Mouse (Mus musculus) limb, embryonic 15.5 days (tissue): Measurements from ENCODE around the gene Runx2. TPM values are rescaled to one million over a fixed set of nuclear protein-coding genes. Genes with fewer than 3 reads are reported as not detected.

ENCODE experiments used
- ATAC-seq: fragments of 200-750 bp; cut with Nextera tagmentation; 2 replicates; pipeline ENCODE4 v1.8.0; 2017; ENCODE audit warnings: low read depth, moderate TSS enrichment; ENCODE audit not compliant: insufficient number of reproducible peaks, low FRiP score, low TSS enrichment
- H3K27ac ChIP-seq: fragments of 300-500 bp; sonication (generic); 2 replicates; pipeline ENCODE4 v1.5.1; 2015; ENCODE audit warnings: moderate library complexity, mild to moderate bottlenecking, inconsistent platforms
- H3K27me3 ChIP-seq: fragments of 300-500 bp; sonication (generic); 2 replicates; pipeline ENCODE4 v1.6.1; 2015; ENCODE audit warnings: inconsistent platforms
- H3K36me3 ChIP-seq: fragments of 300-500 bp; sonication (generic); 2 replicates; pipeline ENCODE4 v1.6.1; 2015; ENCODE audit warnings: inconsistent platforms
- H3K4me1 ChIP-seq: fragments of 300-500 bp; sonication (generic); 2 replicates; pipeline ENCODE4 v1.6.1; 2015; ENCODE audit warnings: inconsistent platforms
- H3K4me2 ChIP-seq: fragments of 300-500 bp; sonication (generic); 2 replicates; pipeline ENCODE4 v1.6.1; 2015; ENCODE audit warnings: mild to moderate bottlenecking, inconsistent platforms
- H3K4me3 ChIP-seq: fragments of 300-500 bp; sonication (generic); 2 replicates; pipeline ENCODE4 v1.5.1; 2015; ENCODE audit warnings: mild to moderate bottlenecking, inconsistent platforms
- H3K9ac ChIP-seq: fragments of 300-500 bp; sonication (generic); 2 replicates; pipeline ENCODE4 v1.6.1; 2015; ENCODE audit warnings: inconsistent platforms
- H3K9me3 ChIP-seq: fragments of 300-500 bp; sonication (generic); 2 replicates; pipeline ENCODE4 v1.6.1; 2016; ENCODE audit warnings: inconsistent platforms
- WGBS: fragments of 180-500 bp; shearing (Covaris S2); methylation state at CpG from one replicate; pipeline ENCODE4 v1.1.7; 2015; 5-methylcytosine and 5-hydroxymethylcytosine counted together
- polyA plus RNA-seq: library from polyadenylated mRNA; unstranded; fragments of >200 nt; fragmentation: Nextera tagmentation; extraction: Ambion mirVana; gene quantifications from 2 replicates; pipeline ENCODE4 v1.2.1, GENCODE M21; 2015

The Runx2 gene
- polyA plus RNA-seq, 1 experiment from 2014 or later, result 13.1 TPM

- WGBS, result 86% methylated on average over 8 of the region's 8 CpGs
- Histone ChIP-seq H3K9ac (no peak overlapping the region), H3K4me1 (no peaks in the 10 kb centered on the region), H3K4me3 (no peak overlapping the region), H3K9me3 (no peaks in the 10 kb centered on the region), H3K4me2 (no peak overlapping the region), H3K27ac (no peak overlapping the region), H3K27me3 (no peaks in the 10 kb centered on the region), H3K36me3 (no peaks in the 10 kb centered on the region)
- no peak for ATAC-seq
Measured at GRCm38 (mm10) chr17:44651613-44652012, 163.0 kb downstream of the Runx2 start.

GRCm38 (mm10) chr17:44650431-44650830 is 164.2 kb downstream of the Runx2 start:
- H3K9me3 ChIP-seq, result no peaks in the 10 kb centered on the region
- H3K9ac ChIP-seq, result no peak overlapping the region
- 77% methylated on average over 2 of the region's 2 CpGs for WGBS
- ATAC-seq, result no peak
- H3K4me3 ChIP-seq, result no peak overlapping the region
- H3K36me3 ChIP-seq, result no peaks in the 10 kb centered on the region
- no peak overlapping the region for H3K4me2 ChIP-seq
- H3K27me3 ChIP-seq, result no peaks in the 10 kb centered on the region
- no peak overlapping the region for H3K27ac ChIP-seq
- H3K4me1 ChIP-seq, result no peaks in the 10 kb centered on the region

GRCm38 (mm10) chr17:44649056-44649455 is 165.5 kb downstream of the Runx2 start:
- Histone ChIP-seq H3K9me3 (no peaks in the 10 kb centered on the region), H3K36me3 (no peaks in the 10 kb centered on the region), H3K4me1 (no peaks in the 10 kb centered on the region), H3K9ac (no peak overlapping the region), H3K4me2 (no peak overlapping the region), H3K27ac (no peak overlapping the region), H3K27me3 (no peaks in the 10 kb centered on the region), H3K4me3 (no peak overlapping the region)
- WGBS, result 56% methylated on average over 8 of the region's 8 CpGs
- ATAC-seq, result no peak

- Histone ChIP-seq H3K27ac (no peak overlapping the region), H3K4me1 (no peaks in the 10 kb centered on the region), H3K9me3 (no peaks in the 10 kb centered on the region), H3K4me3 (no peak overlapping the region), H3K9ac (no peak overlapping the region), H3K36me3 (no peaks in the 10 kb centered on the region), H3K4me2 (no peak overlapping the region), H3K27me3 (no peaks in the 10 kb centered on the region)
- 81% methylated on average over 6 of the region's 6 CpGs for WGBS
- no peak for ATAC-seq
Measured at GRCm38 (mm10) chr17:44647916-44648315, 166.7 kb downstream of the Runx2 start.

- Histone ChIP-seq H3K4me3 (no peak overlapping the region), H3K4me1 (no peaks in the 10 kb centered on the region), H3K36me3 (no peaks in the 10 kb centered on the region), H3K9me3 (no peaks in the 10 kb centered on the region), H3K27ac (no peak overlapping the region), H3K27me3 (no peaks in the 10 kb centered on the region), H3K4me2 (no peak overlapping the region), H3K9ac (no peak overlapping the region)
- WGBS, result 71% methylated on average over 8 of the region's 8 CpGs
- ATAC-seq, result no peak
Measured at GRCm38 (mm10) chr17:44645146-44645545, 169.5 kb downstream of the Runx2 start.

GRCm38 (mm10) chr17:44643260-44643659 is 171.3 kb downstream of the Runx2 start:
- Histone ChIP-seq H3K9ac (no peak overlapping the region), H3K27ac (no peak overlapping the region), H3K4me1 (no peaks in the 10 kb centered on the region), H3K27me3 (no peaks in the 10 kb centered on the region), H3K9me3 (no peaks in the 10 kb centered on the region), H3K4me2 (no peak overlapping the region), H3K36me3 (no peaks in the 10 kb centered on the region), H3K4me3 (no peak overlapping the region)
- no peak for ATAC-seq
- WGBS, result 94% methylated on average over 6 of the region's 6 CpGs

- H3K4me3 ChIP-seq, result no peak overlapping the region
- H3K4me1 ChIP-seq, result 0 out of 2 replicates have a peak, but pooled peaks cover 4% of the 10 kb centered on the region
- ATAC-seq, result no peak
- no peaks in the 10 kb centered on the region for H3K27me3 ChIP-seq
- H3K4me2 ChIP-seq, result no peak overlapping the region
- H3K9me3 ChIP-seq, result no peaks in the 10 kb centered on the region
- no peaks in the 10 kb centered on the region for H3K36me3 ChIP-seq
- no peak overlapping the region for H3K9ac ChIP-seq
- 55% methylated on average over 4 of the region's 4 CpGs for WGBS
- H3K27ac ChIP-seq, result no peak overlapping the region
Measured at GRCm38 (mm10) chr17:44642126-44642525, 172.5 kb downstream of the Runx2 start.

GRCm38 (mm10) chr17:44640910-44641309 is 173.7 kb downstream of the Runx2 start:
- no peaks in the 10 kb centered on the region for H3K36me3 ChIP-seq
- WGBS, result 81% methylated on average over 3 of the region's 3 CpGs
- H3K27me3 ChIP-seq, result 0 out of 2 replicates have a peak, but pooled peaks cover 4% of the 10 kb centered on the region
- ATAC-seq, result no peak
- H3K4me3 ChIP-seq, result no peak overlapping the region
- no peak overlapping the region for H3K4me2 ChIP-seq
- H3K4me1 ChIP-seq, result 0 out of 2 replicates have a peak, but pooled peaks cover 6% of the 10 kb centered on the region
- no peak overlapping the region for H3K9ac ChIP-seq
- H3K9me3 ChIP-seq, result no peaks in the 10 kb centered on the region
- no peak overlapping the region for H3K27ac ChIP-seq

- Histone ChIP-seq H3K36me3 (no peaks in the 10 kb centered on the region), H3K4me1 (0 out of 2 replicates have a peak, but pooled peaks cover 6% of the 10 kb centered on the region), H3K27ac (no peak overlapping the region), H3K27me3 (0 out of 2 replicates have a peak, but pooled peaks cover 7% of the 10 kb centered on the region), H3K9me3 (no peaks in the 10 kb centered on the region), H3K9ac (no peak overlapping the region), H3K4me3 (no peak overlapping the region), H3K4me2 (no peak overlapping the region)
- no peak for ATAC-seq
- 84% methylated on average over 14 of the region's 14 CpGs for whole genome bisulfite sequencing
Measured at GRCm38 (mm10) chr17:44639446-44639845, 175.2 kb downstream of the Runx2 start.

GRCm38 (mm10) chr17:44637181-44637880 is 177.3 kb downstream of the Runx2 start:
- Histone ChIP-seq H3K4me3 (no peak overlapping the region), H3K27ac (no peak overlapping the region), H3K36me3 (no peaks in the 10 kb centered on the region), H3K4me2 (no peak overlapping the region), H3K9me3 (no peaks in the 10 kb centered on the region), H3K27me3 (0 out of 2 replicates have a peak, but pooled peaks cover 7% of the 10 kb centered on the region), H3K4me1 (0 out of 2 replicates have a peak, but pooled peaks cover 6% of the 10 kb centered on the region), H3K9ac (no peak overlapping the region)
- ATAC-seq, result no peak
- WGBS, result 55% methylated on average over 10 of the region's 10 CpGs

- Histone ChIP-seq H3K9me3 (no peaks in the 10 kb centered on the region), H3K4me3 (no peak overlapping the region), H3K27ac (no peak overlapping the region), H3K27me3 (0 out of 2 replicates have a peak, but pooled peaks cover 7% of the 10 kb centered on the region), H3K9ac (no peak overlapping the region), H3K4me1 (0 out of 2 replicates have a peak, but pooled peaks cover 6% of the 10 kb centered on the region), H3K4me2 (no peak overlapping the region), H3K36me3 (no peaks in the 10 kb centered on the region)
- no peak for ATAC-seq
- 61% methylated on average over 5 of the region's 5 CpGs for WGBS
Measured at GRCm38 (mm10) chr17:44634486-44634885, 180.1 kb downstream of the Runx2 start.

GRCm38 (mm10) chr17:44633607-44634415 is 180.8 kb downstream of the Runx2 start:
- H3K4me3 ChIP-seq, result no peak overlapping the region
- 58% methylated on average over 14 of the region's 14 CpGs for WGBS
- no peak overlapping the region for H3K4me2 ChIP-seq
- no peak overlapping the region for H3K9ac ChIP-seq
- 0 out of 2 replicates have a peak, but pooled peaks cover 6% of the 10 kb centered on the region for H3K4me1 ChIP-seq
- no peak overlapping the region for H3K27ac ChIP-seq
- 0 out of 2 replicates have a peak, but pooled peaks cover 7% of the 10 kb centered on the region for H3K27me3 ChIP-seq
- ATAC-seq, result no peak
- no peaks in the 10 kb centered on the region for H3K36me3 ChIP-seq
- H3K9me3 ChIP-seq, result no peaks in the 10 kb centered on the region
